Mouse (Mus musculus): Measurements from ENCODE around the gene Eva1a. TPM values are rescaled to one million over a fixed set of nuclear protein-coding genes. Genes with fewer than 3 reads are reported as not detected.

Gene Eva1a
- polyA plus RNA-seq, 1 experiment from 2014 or later: 2.7 TPM

DNA sequence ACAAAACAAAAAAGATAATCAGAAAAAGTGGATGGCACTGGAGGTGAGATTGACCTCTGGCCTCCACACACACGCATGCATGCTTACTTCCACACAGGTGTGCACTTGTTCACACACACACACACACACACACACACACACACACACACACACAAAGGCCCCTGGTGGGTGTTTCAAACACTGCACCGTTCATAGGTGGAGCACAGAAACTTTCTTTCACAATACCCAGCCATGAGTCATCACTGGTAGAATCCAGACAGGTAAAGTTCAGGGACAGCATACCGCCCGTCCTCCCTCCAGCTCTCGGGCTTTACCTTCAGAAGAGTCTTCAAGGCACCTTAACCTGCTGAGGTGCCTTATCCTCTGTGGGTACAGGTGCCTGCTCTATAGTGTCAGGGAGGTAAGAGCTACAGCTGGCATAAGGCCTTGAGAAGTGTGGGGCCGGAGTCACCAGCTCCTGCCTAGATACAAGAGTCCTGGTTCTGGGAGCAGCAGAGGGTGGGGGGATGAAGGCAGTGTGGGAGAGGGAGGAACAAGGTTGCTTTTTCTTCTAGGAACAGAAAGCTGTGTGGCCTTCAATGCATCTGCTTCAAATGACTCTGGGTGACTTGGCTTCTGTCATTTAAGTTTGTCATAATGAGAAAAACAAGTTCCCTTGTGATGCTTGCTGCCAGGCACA, 11.3 kb downstream of the Eva1a start:
- no peak for ATAC-seq (replicated peaks; ENCODE audit: low FRiP score)
- Histone ChIP-seq H3K4me1 (replicated peaks; ENCODE audit: control insufficient read depth, insufficient read depth, low read length) (no peaks in the 10 kb centered on the region), H3K27ac (ENCODE audit: low read depth, low read length) (no peak overlapping the region), H3K9me3 (ENCODE audit: control insufficient read depth, low read length) (no peaks in the 10 kb centered on the region), H3K4me2 (ENCODE audit: low read depth, low read length, severe bottlenecking) (no peak overlapping the region), H3K4me3 (ENCODE audit: low read depth, low read length) (no peak overlapping the region), H3K9ac (ENCODE audit: low read length) (no peak overlapping the region), H3K27me3 (ENCODE audit: control insufficient read depth, insufficient read depth, low read length) (no peaks in the 10 kb centered on the region), H3K36me3 (ENCODE audit: control insufficient read depth, insufficient read depth, low read length) (no peaks in the 10 kb centered on the region)
- 85% methylated on average over 6 of the region's 6 CpGs for WGBS
- no peak for DNase-seq (ENCODE audit: low spot score)

DNA sequence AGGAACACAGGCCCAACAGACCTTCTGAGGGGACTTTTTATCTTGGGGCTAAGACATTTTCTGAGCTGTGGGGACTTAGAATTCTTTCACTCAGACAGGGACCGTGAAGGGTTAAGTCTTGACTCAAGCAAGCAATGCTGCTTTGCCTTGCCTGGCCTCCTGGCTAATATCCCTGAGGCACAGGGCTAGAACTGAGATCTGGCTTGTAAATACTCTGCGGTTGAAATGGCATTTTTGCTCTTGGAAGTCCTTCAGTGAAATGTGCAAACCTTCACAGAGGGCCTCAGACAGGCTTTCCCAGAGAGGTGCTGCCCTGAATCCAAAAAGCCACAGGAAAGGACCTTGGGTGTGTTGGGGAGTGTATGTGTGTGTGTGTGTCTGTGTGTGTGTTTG, 11.9 kb downstream of the Eva1a start:
- H3K27ac ChIP-seq (ENCODE audit: low read depth, low read length): no peak overlapping the region
- H3K9me3 ChIP-seq (ENCODE audit: control insufficient read depth, low read length): no peaks in the 10 kb centered on the region
- H3K4me2 ChIP-seq (ENCODE audit: low read depth, low read length, severe bottlenecking): no peak overlapping the region
- no peaks in the 10 kb centered on the region for H3K36me3 ChIP-seq (ENCODE audit: control insufficient read depth, insufficient read depth, low read length)
- H3K4me1 ChIP-seq (replicated peaks; ENCODE audit: control insufficient read depth, insufficient read depth, low read length): no peaks in the 10 kb centered on the region
- 81% methylated on average over 2 of the region's 2 CpGs for WGBS
- H3K9ac ChIP-seq (ENCODE audit: low read length): no peak overlapping the region
- ATAC-seq (replicated peaks; ENCODE audit: low FRiP score): no peak
- DNase-seq (ENCODE audit: low spot score): no peak
- no peaks in the 10 kb centered on the region for H3K27me3 ChIP-seq (ENCODE audit: control insufficient read depth, insufficient read depth, low read length)
- H3K4me3 ChIP-seq (ENCODE audit: low read depth, low read length): no peak overlapping the region

DNA sequence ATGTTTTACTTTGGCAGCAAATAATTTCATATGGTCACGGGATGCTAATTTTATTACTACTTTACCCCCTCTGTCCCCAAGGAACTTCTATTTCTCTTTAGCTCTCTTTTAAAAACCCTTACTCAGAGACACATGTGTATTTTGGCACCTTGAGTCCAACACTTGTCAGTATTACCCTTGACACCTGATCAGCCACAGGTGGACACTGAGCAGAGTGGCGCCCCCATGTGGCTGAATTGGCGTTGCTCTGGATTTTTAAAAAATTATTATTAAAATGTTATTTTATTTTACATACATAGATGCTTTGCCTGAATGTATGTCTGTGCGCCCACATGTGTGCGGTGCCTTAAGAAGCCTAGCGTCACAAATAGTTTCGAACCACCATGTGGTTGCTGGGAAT, 14.0 kb downstream of the Eva1a start:
- DNase-seq (ENCODE audit: low spot score): no peak
- H3K4me3 ChIP-seq (ENCODE audit: low read depth, low read length): no peak overlapping the region
- no peak for ATAC-seq (replicated peaks; ENCODE audit: low FRiP score)
- H3K27me3 ChIP-seq (ENCODE audit: control insufficient read depth, insufficient read depth, low read length): no peaks in the 10 kb centered on the region
- no peaks in the 10 kb centered on the region for H3K4me1 ChIP-seq (replicated peaks; ENCODE audit: control insufficient read depth, insufficient read depth, low read length)
- no peak overlapping the region for H3K27ac ChIP-seq (ENCODE audit: low read depth, low read length)
- no peak overlapping the region for H3K9ac ChIP-seq (ENCODE audit: low read length)
- no peak overlapping the region for H3K4me2 ChIP-seq (ENCODE audit: low read depth, low read length, severe bottlenecking)
- no peaks in the 10 kb centered on the region for H3K36me3 ChIP-seq (ENCODE audit: control insufficient read depth, insufficient read depth, low read length)
- 74% methylated on average over 7 of the region's 7 CpGs for WGBS
- H3K9me3 ChIP-seq (ENCODE audit: control insufficient read depth, low read length): no peaks in the 10 kb centered on the region

DNA sequence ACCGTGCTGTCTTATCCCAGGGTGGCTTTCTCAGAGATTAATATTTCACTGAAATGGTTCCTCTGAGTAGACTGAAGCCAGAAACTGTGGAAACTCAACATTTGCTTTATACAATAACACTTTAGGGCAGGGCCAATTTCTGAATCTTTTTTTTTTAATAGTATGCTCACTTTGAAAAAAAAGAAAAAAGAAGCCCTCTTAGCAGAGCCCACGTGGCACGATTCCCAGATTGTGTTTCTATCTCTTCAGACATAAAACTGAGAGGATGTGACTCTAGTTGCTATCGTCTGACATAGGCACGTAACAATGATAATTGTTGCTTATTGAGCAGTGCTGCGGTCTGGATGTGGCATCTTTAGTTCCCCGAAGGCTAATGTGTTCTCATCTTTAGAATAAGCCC, 19.1 kb downstream of the Eva1a start:
- Histone ChIP-seq H3K4me1 (replicated peaks; ENCODE audit: control insufficient read depth, insufficient read depth, low read length) (no peaks in the 10 kb centered on the region), H3K27ac (ENCODE audit: low read depth, low read length) (no peak overlapping the region), H3K36me3 (ENCODE audit: control insufficient read depth, insufficient read depth, low read length) (no peaks in the 10 kb centered on the region), H3K9me3 (ENCODE audit: control insufficient read depth, low read length) (no peaks in the 10 kb centered on the region), H3K27me3 (ENCODE audit: control insufficient read depth, insufficient read depth, low read length) (no peaks in the 10 kb centered on the region), H3K4me3 (ENCODE audit: low read depth, low read length) (no peak overlapping the region), H3K4me2 (ENCODE audit: low read depth, low read length, severe bottlenecking) (no peak overlapping the region), H3K9ac (ENCODE audit: low read length) (no peak overlapping the region)
- no peak for DNase-seq (ENCODE audit: low spot score)
- ATAC-seq (replicated peaks; ENCODE audit: low FRiP score): no peak
- 87% methylated on average over 7 of the region's 7 CpGs for WGBS

DNA sequence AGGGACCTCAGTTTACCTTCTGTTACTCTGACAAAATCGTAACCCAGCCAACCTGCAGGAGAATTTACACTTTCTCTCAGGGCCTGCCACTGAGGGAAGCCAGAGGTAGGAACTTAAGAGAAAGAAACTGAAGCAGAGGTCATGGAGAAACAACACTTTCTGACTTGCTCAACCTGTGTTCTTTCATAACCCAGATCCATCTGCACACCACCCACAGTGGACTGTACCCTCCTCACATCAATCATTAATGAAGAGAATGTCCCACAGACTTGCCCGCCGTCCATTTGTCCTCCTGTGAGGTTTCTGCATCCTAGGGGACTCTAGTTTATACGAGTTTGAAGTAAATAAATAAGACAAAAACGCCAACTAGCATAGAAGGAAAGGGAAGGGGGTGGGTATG, 24.4 kb downstream of the Eva1a start:
- ATAC-seq (replicated peaks; ENCODE audit: low FRiP score): no peak
- H3K27ac ChIP-seq (ENCODE audit: low read depth, low read length): no peak overlapping the region
- H3K4me1 ChIP-seq (replicated peaks; ENCODE audit: control insufficient read depth, insufficient read depth, low read length): no peaks in the 10 kb centered on the region
- 88% methylated on average over 5 of the region's 5 CpGs for WGBS
- no peaks in the 10 kb centered on the region for H3K27me3 ChIP-seq (ENCODE audit: control insufficient read depth, insufficient read depth, low read length)
- H3K9ac ChIP-seq (ENCODE audit: low read length): no peak overlapping the region
- H3K9me3 ChIP-seq (ENCODE audit: control insufficient read depth, low read length): no peaks in the 10 kb centered on the region
- no peak overlapping the region for H3K4me2 ChIP-seq (ENCODE audit: low read depth, low read length, severe bottlenecking)
- no peak for DNase-seq (ENCODE audit: low spot score)
- H3K36me3 ChIP-seq (ENCODE audit: control insufficient read depth, insufficient read depth, low read length): no peaks in the 10 kb centered on the region
- H3K4me3 ChIP-seq (ENCODE audit: low read depth, low read length): no peak overlapping the region

DNA sequence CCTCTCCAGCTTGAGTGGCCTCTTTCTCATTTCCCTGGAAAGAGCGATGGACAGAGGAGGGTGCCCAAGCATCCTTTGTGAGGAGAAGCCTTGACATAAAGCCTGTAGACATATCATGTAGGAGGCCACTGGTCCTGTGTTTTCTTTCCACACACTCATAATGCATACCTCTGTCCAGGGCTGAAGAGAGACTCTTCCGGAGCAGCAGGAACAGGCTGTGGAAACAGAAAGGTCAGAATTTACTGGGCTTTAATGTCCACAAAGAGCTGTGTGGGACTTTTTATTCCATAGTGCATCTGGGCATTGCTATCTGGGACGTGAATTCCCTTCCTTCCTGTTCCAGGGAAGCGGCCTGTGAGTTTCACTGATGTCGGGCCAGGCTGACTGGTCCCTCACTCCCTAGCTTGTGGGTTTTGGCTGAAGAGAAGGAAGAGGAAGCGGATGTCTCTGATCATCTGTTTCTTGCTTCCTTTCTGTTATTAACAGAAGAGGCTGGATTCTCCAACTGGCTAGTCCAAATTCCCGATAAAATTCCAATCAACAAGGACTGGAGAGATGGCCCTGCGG, 25.8 kb downstream of the Eva1a start:
- Histone ChIP-seq H3K4me3 (ENCODE audit: low read depth, low read length) (no peak overlapping the region), H3K27ac (ENCODE audit: low read depth, low read length) (no peak overlapping the region), H3K9me3 (ENCODE audit: control insufficient read depth, low read length) (no peaks in the 10 kb centered on the region), H3K4me1 (replicated peaks; ENCODE audit: control insufficient read depth, insufficient read depth, low read length) (no peaks in the 10 kb centered on the region), H3K9ac (ENCODE audit: low read length) (no peak overlapping the region), H3K36me3 (ENCODE audit: control insufficient read depth, insufficient read depth, low read length) (no peaks in the 10 kb centered on the region), H3K27me3 (ENCODE audit: control insufficient read depth, insufficient read depth, low read length) (no peaks in the 10 kb centered on the region), H3K4me2 (ENCODE audit: low read depth, low read length, severe bottlenecking) (no peak overlapping the region)
- DNase-seq (ENCODE audit: low spot score): no peak
- no peak for ATAC-seq (replicated peaks; ENCODE audit: low FRiP score)
- 91% methylated on average over 8 of the region's 8 CpGs for WGBS

DNA sequence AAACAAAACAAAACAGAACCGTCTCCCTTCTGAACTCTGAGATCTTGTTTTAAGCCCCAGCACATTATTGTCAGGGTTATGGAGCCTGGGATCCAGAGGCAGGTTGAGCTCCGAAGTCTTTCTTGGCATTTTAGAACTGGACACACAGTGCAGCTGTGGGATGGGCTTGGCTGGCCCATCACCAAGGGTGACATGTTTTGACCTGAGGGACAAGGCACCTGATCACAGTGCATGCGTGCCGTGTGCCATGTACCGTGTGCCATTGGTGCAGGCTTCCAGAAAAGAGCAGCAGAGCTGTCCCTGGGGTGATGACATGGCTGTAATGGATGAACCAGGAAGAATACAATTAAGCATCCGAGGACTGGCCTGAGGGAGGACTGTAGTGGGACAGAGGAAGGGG, 29.6 kb downstream of the Eva1a start:
- Histone ChIP-seq H3K4me2 (ENCODE audit: low read depth, low read length, severe bottlenecking) (no peak overlapping the region), H3K27me3 (ENCODE audit: control insufficient read depth, insufficient read depth, low read length) (no peaks in the 10 kb centered on the region), H3K4me1 (replicated peaks; ENCODE audit: control insufficient read depth, insufficient read depth, low read length) (no peaks in the 10 kb centered on the region), H3K36me3 (ENCODE audit: control insufficient read depth, insufficient read depth, low read length) (no peaks in the 10 kb centered on the region), H3K9ac (ENCODE audit: low read length) (no peak overlapping the region), H3K4me3 (ENCODE audit: low read depth, low read length) (no peak overlapping the region), H3K27ac (ENCODE audit: low read depth, low read length) (no peak overlapping the region), H3K9me3 (ENCODE audit: control insufficient read depth, low read length) (no peaks in the 10 kb centered on the region)
- ATAC-seq (replicated peaks; ENCODE audit: low FRiP score): no peak
- WGBS: 85% methylated on average over 6 of the region's 6 CpGs
- no peak for DNase-seq (ENCODE audit: low spot score)

DNA sequence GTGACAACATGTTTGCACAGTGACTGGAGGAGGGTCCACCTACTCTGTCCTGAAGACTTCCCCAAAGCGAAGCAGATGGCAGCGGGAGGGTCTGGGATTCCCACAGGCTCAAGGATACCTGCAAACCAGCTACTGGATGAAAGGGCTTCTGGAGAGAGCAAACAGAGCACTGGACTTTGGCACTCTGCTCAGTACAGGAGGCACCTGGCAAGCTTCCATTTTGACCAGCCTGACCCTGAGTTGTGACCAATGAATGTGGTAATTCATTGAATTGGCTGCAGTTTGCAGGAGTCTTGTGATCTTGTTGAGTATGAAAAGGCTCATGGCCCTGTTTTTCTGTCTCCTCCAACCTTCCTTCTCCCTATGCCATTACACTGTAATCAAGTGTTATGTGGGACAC, 32.2 kb downstream of the Eva1a start:
- Histone ChIP-seq H3K9me3 (ENCODE audit: control insufficient read depth, low read length) (no peaks in the 10 kb centered on the region), H3K4me2 (ENCODE audit: low read depth, low read length, severe bottlenecking) (no peak overlapping the region), H3K27me3 (ENCODE audit: control insufficient read depth, insufficient read depth, low read length) (no peaks in the 10 kb centered on the region), H3K9ac (ENCODE audit: low read length) (no peak overlapping the region), H3K36me3 (ENCODE audit: control insufficient read depth, insufficient read depth, low read length) (no peaks in the 10 kb centered on the region), H3K4me1 (replicated peaks; ENCODE audit: control insufficient read depth, insufficient read depth, low read length) (no peaks in the 10 kb centered on the region), H3K27ac (ENCODE audit: low read depth, low read length) (no peak overlapping the region), H3K4me3 (ENCODE audit: low read depth, low read length) (no peak overlapping the region)
- no peak for ATAC-seq (replicated peaks; ENCODE audit: low FRiP score)
- no peak for DNase-seq (ENCODE audit: low spot score)
- WGBS: 100% methylated on average over 2 of the region's 2 CpGs

DNA sequence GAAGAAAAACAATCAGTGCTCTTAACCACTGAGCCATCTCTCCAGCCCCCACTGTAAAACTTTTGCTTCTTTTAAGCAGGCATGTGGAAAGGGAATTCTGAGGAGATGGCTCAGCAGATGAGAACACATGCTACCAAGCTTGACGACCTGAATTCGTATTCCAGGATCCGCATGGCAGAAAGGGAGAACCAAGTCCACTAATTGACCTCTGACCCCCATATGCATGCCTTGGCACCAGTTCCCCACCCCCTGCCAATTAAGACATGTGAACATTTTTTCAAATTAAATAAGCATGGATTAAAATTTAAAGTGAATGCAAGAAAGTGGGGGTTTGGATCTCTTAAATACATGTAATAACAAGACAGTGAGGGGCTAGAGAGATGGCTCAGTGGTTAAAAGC, 32.7 kb downstream of the Eva1a start:
- Histone ChIP-seq H3K36me3 (ENCODE audit: control insufficient read depth, insufficient read depth, low read length) (no peaks in the 10 kb centered on the region), H3K27me3 (ENCODE audit: control insufficient read depth, insufficient read depth, low read length) (no peaks in the 10 kb centered on the region), H3K9me3 (ENCODE audit: control insufficient read depth, low read length) (no peaks in the 10 kb centered on the region), H3K9ac (ENCODE audit: low read length) (no peak overlapping the region), H3K4me3 (ENCODE audit: low read depth, low read length) (no peak overlapping the region), H3K27ac (ENCODE audit: low read depth, low read length) (no peak overlapping the region), H3K4me2 (ENCODE audit: low read depth, low read length, severe bottlenecking) (no peak overlapping the region), H3K4me1 (replicated peaks; ENCODE audit: control insufficient read depth, insufficient read depth, low read length) (no peaks in the 10 kb centered on the region)
- ATAC-seq (replicated peaks; ENCODE audit: low FRiP score): no peak
- 86% methylated on average over 3 of the region's 3 CpGs for WGBS
- DNase-seq (ENCODE audit: low spot score): no peak
